Mouse (Mus musculus): ENCODE measurements around the gene Dnajc28.

Dnajc28 gene

GRCm38 (mm10) chr16:91632439-91632838 lies 13.6 kb upstream of the Dnajc28 start:
- DNase-seq (ENCODE audit: low read depth, low spot score): no peak

GRCm38 (mm10) chr16:91630584-91630983 lies 11.8 kb upstream of the Dnajc28 start:
- DNase-seq (ENCODE audit: low read depth, low spot score): peak; percentile 24

DNA sequence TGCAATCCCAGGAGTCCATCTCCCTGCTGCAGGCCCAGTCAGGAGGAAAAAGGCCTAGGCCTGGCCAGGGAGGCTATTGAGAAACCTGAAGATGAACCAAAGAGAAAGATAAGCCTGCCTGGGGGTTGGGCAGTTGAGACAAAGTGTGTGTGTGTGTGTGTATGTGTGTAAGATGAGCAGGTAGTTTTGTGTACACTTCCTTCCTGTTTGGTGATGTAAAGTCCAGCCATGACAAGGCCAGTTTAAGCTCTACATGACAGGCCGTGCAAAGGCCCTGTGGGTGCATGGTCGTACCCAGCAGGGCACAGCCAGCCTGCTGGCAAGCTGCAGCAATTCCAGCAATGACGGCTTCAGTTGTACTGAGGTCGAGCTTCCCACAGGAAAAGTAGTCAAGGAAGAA lies 10.9 kb upstream of the Dnajc28 start:
- no peak for DNase-seq (ENCODE audit: low read depth, low spot score)

- no peak for DNase-seq (ENCODE audit: low read depth, low spot score)
These were observed 9.8 kb upstream of the Dnajc28 start for GRCm38 (mm10) chr16:91628673-91629072.

DNA sequence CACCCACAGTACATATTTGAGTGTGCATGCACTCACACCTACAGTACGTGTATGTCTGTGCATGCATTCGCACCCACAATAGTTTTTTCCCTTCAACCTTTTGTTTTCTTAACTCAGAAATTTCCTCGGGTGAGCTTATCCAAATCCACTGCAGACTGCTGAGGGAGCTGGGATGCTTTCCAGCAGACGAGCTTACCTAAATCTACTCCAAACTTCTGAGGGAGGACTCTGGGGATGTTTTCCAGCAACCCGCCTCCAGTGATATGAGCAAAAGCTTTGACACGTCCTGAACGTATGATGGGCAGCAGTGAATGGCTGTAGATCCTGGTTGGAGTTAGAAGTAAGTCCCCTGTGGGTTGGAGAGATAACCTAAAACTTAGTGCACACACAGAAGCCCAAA lies 9.0 kb upstream of the Dnajc28 start:
- DNase-seq (ENCODE audit: low read depth, low spot score): no peak

- DNase-seq (ENCODE audit: low read depth, low spot score): no peak
These were observed 4.2 kb upstream of the Dnajc28 start for GRCm38 (mm10) chr16:91623074-91623473.

GRCm38 (mm10) chr16:91620991-91621390 lies 2.2 kb upstream of the Dnajc28 start:
- peak; percentile 50 for DNase-seq (ENCODE audit: low read depth, low spot score)

- DNase-seq (ENCODE audit: low read depth, low spot score): peak; percentile 40
These were observed 1.4 kb upstream of the Dnajc28 start for GRCm38 (mm10) chr16:91620185-91620584.

DNA sequence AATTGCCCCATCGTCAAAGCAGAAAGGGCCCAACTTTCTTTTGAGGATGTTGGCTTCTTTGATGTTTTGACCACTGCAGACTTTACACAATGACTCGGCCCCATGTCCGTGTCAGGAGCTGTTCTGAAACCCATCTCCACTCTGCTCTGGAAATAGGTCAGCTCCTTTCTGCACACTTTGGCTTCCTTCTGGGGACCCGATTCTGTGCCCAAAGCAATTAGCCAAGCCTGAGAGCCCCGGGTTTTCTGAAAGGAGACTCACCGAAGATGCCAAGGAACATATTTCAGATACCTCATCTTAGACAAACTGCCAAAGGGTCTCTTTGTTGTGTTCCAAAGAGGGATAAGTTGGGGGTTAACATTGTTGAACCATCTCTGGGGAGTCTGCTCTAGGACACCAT lies 4.3 kb downstream of the Dnajc28 start:
- DNase-seq (ENCODE audit: low read depth, low spot score): no peak

GRCm38 (mm10) chr16:91612525-91612924 lies 6.3 kb downstream of the Dnajc28 start:
- no peak for DNase-seq (ENCODE audit: low read depth, low spot score)

GRCm38 (mm10) chr16:91611248-91611647 lies 7.6 kb downstream of the Dnajc28 start:
- DNase-seq (ENCODE audit: low read depth, low spot score): peak; percentile 77

- no peak for DNase-seq (ENCODE audit: low read depth, low spot score)
These were observed 9.2 kb downstream of the Dnajc28 start for GRCm38 (mm10) chr16:91609501-91610245.

GRCm38 (mm10) chr16:91606958-91607357 lies 11.9 kb downstream of the Dnajc28 start:
- no peak for DNase-seq (ENCODE audit: low read depth, low spot score)

DNA sequence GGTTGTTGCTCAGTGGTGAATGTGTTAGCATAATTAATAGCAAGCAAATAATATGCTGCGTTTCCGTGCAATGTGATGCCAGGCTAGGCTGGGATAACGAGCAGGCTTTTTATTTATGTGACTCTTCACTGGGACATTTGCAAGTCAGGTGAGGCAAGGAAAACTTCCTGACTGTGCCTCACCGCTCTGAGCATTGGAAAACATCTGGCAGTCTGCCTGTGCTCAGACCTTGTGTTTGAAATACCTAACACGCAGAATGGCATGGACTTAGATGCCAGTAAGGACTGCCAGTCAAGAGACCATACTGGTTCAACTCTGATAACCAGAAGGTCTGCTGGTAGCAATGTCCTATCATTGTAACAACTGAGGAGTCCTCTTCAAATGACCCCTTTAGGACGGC lies 13.7 kb downstream of the Dnajc28 start:
- no peak for DNase-seq (ENCODE audit: low read depth, low spot score)

- no peak for DNase-seq (ENCODE audit: low read depth, low spot score)
These were observed 17.1 kb downstream of the Dnajc28 start for GRCm38 (mm10) chr16:91601693-91602092.

DNA sequence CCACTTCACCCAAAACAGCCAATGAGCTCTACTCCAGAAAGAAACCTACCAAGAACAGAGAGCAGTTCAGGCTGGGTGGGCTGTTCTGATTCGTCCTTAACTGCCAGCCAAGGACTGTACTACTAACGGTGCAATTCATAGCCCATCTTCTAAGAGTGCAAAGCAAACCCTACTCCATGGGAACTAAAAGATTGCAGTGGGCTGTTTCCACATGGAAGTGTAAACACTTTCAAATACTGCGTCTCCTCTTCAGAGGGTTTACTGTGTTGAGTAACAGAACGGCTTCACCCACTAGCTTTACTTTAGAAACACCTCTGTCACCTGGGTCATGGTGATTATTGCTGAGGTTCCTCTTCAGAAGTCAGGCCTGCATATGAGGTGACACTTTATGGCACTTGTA lies 17.7 kb downstream of the Dnajc28 start:
- DNase-seq (ENCODE audit: low read depth, low spot score): no peak

GRCm38 (mm10) chr16:91599242-91599641 lies 19.6 kb downstream of the Dnajc28 start:
- no peak for DNase-seq (ENCODE audit: low read depth, low spot score)

DNA sequence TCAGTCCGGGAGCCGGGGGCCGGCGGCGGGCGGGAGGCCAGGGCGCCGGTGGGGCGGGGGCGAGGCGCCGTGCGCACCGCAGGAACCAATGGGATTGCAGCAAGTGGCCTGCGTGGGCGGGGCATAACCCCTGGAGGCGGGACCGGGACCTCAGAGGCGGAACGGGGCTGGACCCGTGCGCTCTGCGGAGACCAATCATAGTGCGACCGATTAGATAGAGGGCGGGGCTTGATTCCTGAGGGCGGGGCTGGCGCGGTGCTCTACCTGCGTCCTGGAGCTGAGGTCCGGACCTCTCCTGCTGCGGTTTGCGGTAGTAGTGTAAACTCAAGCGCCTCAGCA lies 21.2 kb downstream of the Dnajc28 start, which contains the start of gene Tmem50b:
Gene Tmem50b, minus strand, starts transcription at position 129 of the 339 bp plus-strand sequence.
- DNase-seq (ENCODE audit: low read depth, low spot score): peak; percentile 96

GRCm38 (mm10) chr16:91596779-91597671 lies 21.8 kb downstream of the Dnajc28 start:
- DNase-seq (ENCODE audit: low read depth, low spot score): peak; percentile 60

- DNase-seq (ENCODE audit: low read depth, low spot score): no peak
These were observed 22.4 kb downstream of the Dnajc28 start for GRCm38 (mm10) chr16:91596397-91596778.

- no peak for DNase-seq (ENCODE audit: low read depth, low spot score)
These were observed 23.8 kb downstream of the Dnajc28 start for GRCm38 (mm10) chr16:91595076-91595475.

GRCm38 (mm10) chr16:91593262-91593661 lies 25.6 kb downstream of the Dnajc28 start:
- no peak for DNase-seq (ENCODE audit: low read depth, low spot score)

- no peak for DNase-seq (ENCODE audit: low read depth, low spot score)
These were observed 26.7 kb downstream of the Dnajc28 start for GRCm38 (mm10) chr16:91592162-91592561.
